Mouse (Mus musculus) heart, adult 2 months (tissue): Measurements from ENCODE around the gene BC107364. TPM values are rescaled to one million over a fixed set of nuclear protein-coding genes. Genes with fewer than 3 reads are reported as not detected.
"Not testable (repeated sequence)": the region's sequence is repeated elsewhere in the genome, so short reads cannot be mapped to it uniquely, and the experiment has no call there.

Experiments
- DNase-seq, 2 experiments: peaks; one replicate each; pipeline ENCODE4 v3.0.0; 2021
- H3K27ac ChIP-seq: fragments of 200-600 bp; 2 replicates; pipeline ENCODE4 v1.8.1; 2022
- H3K27me3 ChIP-seq: fragments of 200-500 bp; 2 replicates; pipeline ENCODE4 v1.6.1; 2012; ENCODE audit warnings: mild to moderate bottlenecking, low read length, inconsistent platforms, mixed read lengths; ENCODE audit not compliant: control insufficient read depth, insufficient read depth
- H3K36me3 ChIP-seq: fragments of 200-500 bp; 2 replicates; pipeline ENCODE4 v1.6.1; 2012; ENCODE audit warnings: low read length, inconsistent platforms; ENCODE audit not compliant: control insufficient read depth, insufficient read depth
- H3K4me1 ChIP-seq: fragments of 200-500 bp; 2 replicates; pipeline ENCODE4 v1.6.1; 2011; ENCODE audit warnings: low read length; ENCODE audit not compliant: control insufficient read depth, insufficient read depth
- H3K4me3 ChIP-seq: fragments of 200-600 bp; 2 replicates; pipeline ENCODE4 v1.8.1; 2022
- H3K79me2 ChIP-seq: fragments of 200-500 bp; replicated peaks from 2 replicates; pipeline ENCODE4 v1.6.1; 2012; ENCODE audit warnings: mild to moderate bottlenecking, inconsistent platforms, low read length, moderate library complexity, mixed read lengths; ENCODE audit not compliant: control insufficient read depth, insufficient read depth
- H3K9ac ChIP-seq: fragments of 200-500 bp; 2 replicates; pipeline ENCODE4 v1.6.1; 2012; ENCODE audit warnings: low read depth, mild to moderate bottlenecking, control low read depth, inconsistent platforms, low read length, mixed read lengths
- CTCF ChIP-seq: fragments of 200-600 bp; IDR thresholded peaks from 2 replicates; pipeline ENCODE4 v1.8.1; 2022; ENCODE audit warnings: antibody characterized with exemption, mild to moderate bottlenecking, moderate library complexity
- EP300 ChIP-seq: fragments of 200-500 bp; IDR thresholded peaks from 2 replicates; pipeline ENCODE4 v1.6.1; 2011; ENCODE audit warnings: low read depth, low read length, control low read depth; ENCODE audit not compliant: insufficient read depth
- POLR2A ChIP-seq: fragments of 200-500 bp; IDR thresholded peaks from 2 replicates; pipeline ENCODE4 v1.6.1; 2011; ENCODE audit warnings: mild to moderate bottlenecking, low read depth, low read length, control low read depth; ENCODE audit not compliant: insufficient read depth
- WGBS: fragments of 180-500 bp; shearing (Covaris S2); methylation state at CpG from one replicate; pipeline ENCODE4 v1.1.7; 2018; 5-methylcytosine and 5-hydroxymethylcytosine counted together
- intact Hi-C: fragments of 180-260 bp; cut with DNase I; formaldehyde crosslinking; loops from one replicate; pipeline ENCODE4 v1.15.1; 2025
- polyA plus RNA-seq: library from polyadenylated mRNA; depleted of rRNA; stranded (reverse); fragments of >200 nt; gene quantifications from 2 replicates; pipeline ENCODE4 v1.2.3, GENCODE M21; 2012
- total RNA-seq, 2 experiments: library from RNA; stranded (reverse); gene quantifications; 2 replicates each; pipeline ENCODE4 v1.2.3; 2021

BC107364 gene
- total and polyA plus RNA-seq, 3 experiments = not detected

DNA sequence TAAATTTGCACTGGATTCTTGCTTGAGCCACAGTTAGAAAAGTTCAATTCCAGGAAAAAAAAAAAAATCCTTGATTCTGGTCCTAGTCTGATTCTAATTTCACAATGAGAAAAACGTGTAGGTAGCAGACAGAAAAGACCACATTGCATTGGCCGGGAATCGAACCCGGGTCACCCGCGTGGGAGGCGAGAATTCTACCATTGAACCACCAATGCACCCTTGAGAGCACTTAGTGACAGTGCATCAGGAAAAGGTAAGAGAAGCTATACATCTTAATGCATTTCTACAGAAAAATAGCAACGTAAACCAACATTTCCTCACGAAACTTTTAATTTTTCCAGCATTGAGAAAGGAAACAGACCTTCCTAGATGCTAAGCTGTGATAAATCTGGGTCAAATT is 28.2 kb downstream of the BC107364 start:
- intact Hi-C loops = no loop called here
- H3K27ac ChIP-seq = no peak overlapping the region

GRCm38 (mm10) chr3:96420796-96421195 is 31.3 kb downstream of the BC107364 start:
- H3K27ac ChIP-seq = no peak overlapping the region
- H3K4me1 ChIP-seq = no peaks in the 10 kb centered on the region
- intact Hi-C loops = no loop called here
- H3K79me2 ChIP-seq = no peaks in the 10 kb centered on the region
- no peak overlapping the region for H3K4me3 ChIP-seq
- no peaks in the 10 kb centered on the region for H3K36me3 ChIP-seq
- DNase-seq = no peak
- no peak overlapping the region for H3K9ac ChIP-seq
- peaks cover 6% of the 10 kb centered on the region for H3K27me3 ChIP-seq
- TF ChIP-seq EP300 (no peak), POLR2A (no peak), CTCF (no peak)
- WGBS = 53% methylated on average over 3 of the region's 3 CpGs

More for the DNA sequence above, 28.2 kb downstream of the BC107364 start:
- 33% methylated on average over 9 of the region's 9 CpGs for WGBS
- no peaks in the 10 kb centered on the region for H3K79me2 ChIP-seq
- H3K4me1 ChIP-seq = no peaks in the 10 kb centered on the region
- no peak overlapping the region for H3K4me3 ChIP-seq
- peaks cover 6% of the 10 kb centered on the region for H3K27me3 ChIP-seq
- no peak for DNase-seq
- TF ChIP-seq POLR2A = no peak
- TF ChIP-seq EP300 = no peak
- no peak for TF ChIP-seq CTCF
- H3K9ac ChIP-seq = no peak overlapping the region
- no peaks in the 10 kb centered on the region for H3K36me3 ChIP-seq

GRCm38 (mm10) chr3:96418902-96419301 is 33.2 kb downstream of the BC107364 start:
- H3K79me2 ChIP-seq, H3K4me3 ChIP-seq, H3K27ac ChIP-seq, DNase-seq, H3K27me3 ChIP-seq, H3K36me3 ChIP-seq, intact Hi-C loops, H3K9ac ChIP-seq, H3K4me1 ChIP-seq: not testable (repeated sequence)
- WGBS = 61% methylated on average over 5 of the region's 5 CpGs

- WGBS = 77% methylated on average over 7 of the region's 7 CpGs
- TF ChIP-seq EP300 = no peak
- TF ChIP-seq POLR2A = no peak
- no peak for TF ChIP-seq CTCF
- Histone ChIP-seq H3K36me3 (no peaks in the 10 kb centered on the region), H3K27ac (no peak overlapping the region), H3K27me3 (peaks cover 5% of the 10 kb centered on the region), H3K4me1 (no peaks in the 10 kb centered on the region), H3K4me3 (no peak overlapping the region), H3K79me2 (no peaks in the 10 kb centered on the region), H3K9ac (no peak overlapping the region)
- intact Hi-C loops = no loop called here
- DNase-seq = no peak
These were observed 34.0 kb downstream of the BC107364 start for GRCm38 (mm10) chr3:96417850-96418815.

GRCm38 (mm10) chr3:96416595-96416994 is 35.5 kb downstream of the BC107364 start:
- no peaks in the 10 kb centered on the region for H3K36me3 ChIP-seq
- no peak overlapping the region for H3K9ac ChIP-seq
- H3K4me1 ChIP-seq = no peaks in the 10 kb centered on the region
- no peaks in the 10 kb centered on the region for H3K79me2 ChIP-seq
- H3K27ac ChIP-seq = no peak overlapping the region
- no peak for TF ChIP-seq EP300
- TF ChIP-seq POLR2A = no peak
- no peak for TF ChIP-seq CTCF
- H3K4me3 ChIP-seq = no peak overlapping the region
- no peaks in the 10 kb centered on the region; the same call in 1 of the 2 replicates for H3K27me3 ChIP-seq
- DNase-seq = no peak
- 95% methylated on average over 6 of the region's 6 CpGs for WGBS
- intact Hi-C loops = no loop called here

- Histone ChIP-seq H3K27me3 (peaks cover under 1% of the 10 kb centered on the region; the same call in 1 of the 2 replicates), H3K79me2 (no peaks in the 10 kb centered on the region), H3K27ac (no peak overlapping the region), H3K4me3 (no peak overlapping the region), H3K9ac (no peak overlapping the region), H3K36me3 (no peaks in the 10 kb centered on the region), H3K4me1 (no peaks in the 10 kb centered on the region)
- DNase-seq = no peak
- intact Hi-C loops = no loop called here
- no peak for TF ChIP-seq CTCF
- no peak for TF ChIP-seq EP300
- TF ChIP-seq POLR2A = no peak
- WGBS = 87% methylated on average over 2 of the region's 2 CpGs
These were observed 36.0 kb downstream of the BC107364 start for GRCm38 (mm10) chr3:96416056-96416455.
